Mouse (Mus musculus) limb, embryonic 14.5 days (tissue): ENCODE data around the gene Abcg1. TPM values are rescaled to one million over a fixed set of nuclear protein-coding genes. Genes with fewer than 3 reads are reported as not detected.

Experiments used
- ATAC-seq: fragments of 200-750 bp; cut with Nextera tagmentation; 2 replicates; pipeline ENCODE4 v1.8.0; 2017; ENCODE audit warnings: low read depth, moderate number of reproducible peaks, moderate TSS enrichment; ENCODE audit not compliant: low FRiP score
- DNase-seq: peaks from one replicate; pipeline ENCODE4 v3.0.0-alpha.2; 2015; ENCODE audit warnings: low spot score
- H3K27ac ChIP-seq: fragments of 300-500 bp; sonication (generic); replicated peaks from 2 replicates; pipeline ENCODE4 v1.5.1; 2014; ENCODE audit warnings: low read depth, mild to moderate bottlenecking, low read length, moderate library complexity, mixed read lengths
- H3K27me3 ChIP-seq: fragments of 300-500 bp; sonication (generic); 2 replicates; pipeline ENCODE4 v1.6.1; 2014; ENCODE audit warnings: low read length, mixed read lengths; ENCODE audit not compliant: control insufficient read depth, insufficient read depth
- H3K36me3 ChIP-seq: fragments of 300-500 bp; sonication (generic); 2 replicates; pipeline ENCODE4 v1.6.1; 2014; ENCODE audit warnings: mild to moderate bottlenecking, low read length, moderate library complexity, mixed read lengths; ENCODE audit not compliant: control insufficient read depth, insufficient read depth
- H3K4me1 ChIP-seq: fragments of 300-500 bp; sonication (generic); 2 replicates; pipeline ENCODE4 v1.6.1; 2014; ENCODE audit warnings: antibody characterized with exemption, low read length, mixed read lengths; ENCODE audit not compliant: control insufficient read depth, insufficient read depth
- H3K4me2 ChIP-seq: fragments of 300-500 bp; sonication (generic); replicated peaks from 2 replicates; pipeline ENCODE4 v1.6.1; 2014; ENCODE audit warnings: low read depth, mild to moderate bottlenecking, low read length, moderate library complexity; ENCODE audit not compliant: severe bottlenecking
- H3K4me3 ChIP-seq: fragments of 300-500 bp; sonication (generic); replicated peaks from 2 replicates; pipeline ENCODE4 v1.5.1; 2014; ENCODE audit warnings: low read length
- H3K9ac ChIP-seq: fragments of 300-500 bp; sonication (generic); 2 replicates; pipeline ENCODE4 v1.6.1; 2014; ENCODE audit warnings: mild to moderate bottlenecking, low read depth, low read length, moderate library complexity; ENCODE audit not compliant: severe bottlenecking
- H3K9me3 ChIP-seq: fragments of 300-500 bp; sonication (generic); 2 replicates; pipeline ENCODE4 v1.6.1; 2016; ENCODE audit warnings: low read length; ENCODE audit not compliant: control insufficient read depth
- POLR2A ChIP-seq: fragments of 200-500 bp; IDR thresholded peaks from 2 replicates; pipeline ENCODE4 v1.8.0; 2012; ENCODE audit warnings: inconsistent platforms, mild to moderate bottlenecking, moderate library complexity, borderline replicate concordance; ENCODE audit not compliant: insufficient read depth, insufficient read length; ENCODE audit errors: extremely low read depth
- WGBS: fragments of 180-500 bp; shearing (Covaris S2); extraction: QIAGEN DNeasy Blood & Tissue Kit; methylation state at CpG from one replicate; pipeline ENCODE4 v1.1.7; 2014; 5-methylcytosine and 5-hydroxymethylcytosine counted together
- polyA plus RNA-seq, 2 experiments: library from polyadenylated mRNA; depleted of rRNA in 1 of 2; stranded (reverse) in 1 of 2; unstranded in 1 of 2; fragments of >200 nt; fragmentation: Nextera tagmentation in 1 of 2; extraction: Ambion mirVana in 1 of 2; gene quantifications; 2 replicates each; pipeline versions ENCODE4 v1.2.1 to v1.2.3; 2012 to 2014

Abcg1 gene
- polyA plus RNA-seq, 2 experiments = 3.4 to 6.8 TPM

DNA sequence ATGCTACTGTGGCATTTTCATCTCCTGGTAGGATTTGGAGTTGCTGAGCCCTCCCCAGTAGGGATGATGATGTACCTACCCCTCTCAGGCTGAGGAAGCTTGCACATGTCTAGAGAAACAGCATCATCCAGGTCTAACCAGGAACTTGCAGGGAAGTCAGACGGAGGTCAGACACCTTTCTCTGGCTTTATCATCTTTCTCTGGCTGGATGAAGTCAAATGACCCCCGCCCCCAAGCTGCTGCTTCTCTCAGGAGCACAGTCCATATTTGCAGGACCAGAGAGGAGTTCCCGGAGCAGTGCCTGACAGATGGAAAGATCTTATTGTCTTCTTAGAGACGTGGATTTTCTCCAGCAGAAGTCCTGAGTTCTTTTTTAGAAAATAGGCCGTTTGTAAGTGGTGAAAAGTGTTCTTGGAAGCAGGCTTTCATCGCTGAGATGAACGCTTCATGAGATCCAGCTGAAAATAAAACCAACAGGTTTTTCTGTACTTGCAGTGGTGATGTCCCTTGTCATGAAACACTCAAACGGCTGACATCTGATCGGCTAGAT is 28.6 kb upstream of the Abcg1 start:
- ATAC-seq (no peak), DNase-seq (no peak)
- H3K9me3 ChIP-seq = no peaks in the 10 kb centered on the region
- no peak for TF ChIP-seq POLR2A
- no peak overlapping the region for H3K4me2 ChIP-seq
- H3K4me1 ChIP-seq = no peaks in the 10 kb centered on the region
- no peaks in the 10 kb centered on the region for H3K36me3 ChIP-seq
- no peak overlapping the region for H3K27ac ChIP-seq
- 73% methylated on average over 9 of the region's 9 CpGs for WGBS
- no peak overlapping the region for H3K9ac ChIP-seq
- no peaks in the 10 kb centered on the region for H3K27me3 ChIP-seq
- no peak overlapping the region for H3K4me3 ChIP-seq

DNA sequence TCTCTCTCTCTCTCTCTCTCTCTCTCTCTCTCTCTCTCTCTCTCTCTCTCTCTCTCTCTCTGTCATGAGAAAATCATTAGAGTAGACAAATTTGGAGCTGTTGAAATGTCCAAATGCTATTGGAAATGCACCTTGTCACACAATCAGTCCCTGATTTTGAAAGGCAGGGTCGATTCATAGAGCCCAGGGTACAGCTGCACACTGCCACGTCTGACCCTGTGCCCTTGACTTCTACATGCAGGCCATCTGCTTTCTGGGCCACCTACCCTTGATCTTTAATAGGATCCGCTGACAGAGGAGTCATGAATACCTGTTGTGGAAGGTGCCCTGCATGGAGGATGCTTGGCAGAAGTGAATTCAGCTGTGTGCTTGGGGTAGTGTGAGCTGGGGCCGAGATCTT is 28.1 kb upstream of the Abcg1 start:
- Histone ChIP-seq H3K4me2 (no peak overlapping the region), H3K4me3 (no peak overlapping the region), H3K36me3 (no peaks in the 10 kb centered on the region), H3K9ac (no peak overlapping the region), H3K27me3 (no peaks in the 10 kb centered on the region), H3K9me3 (no peaks in the 10 kb centered on the region), H3K4me1 (no peaks in the 10 kb centered on the region), H3K27ac (no peak overlapping the region)
- WGBS = 82% methylated on average over 4 of the region's 4 CpGs
- no peak for TF ChIP-seq POLR2A
- DNase-seq (no peak), ATAC-seq (no peak)

- TF ChIP-seq POLR2A = no peak
Observed at GRCm38 (mm10) chr17:31032341-31032740, 25.1 kb upstream of the Abcg1 start.

DNA sequence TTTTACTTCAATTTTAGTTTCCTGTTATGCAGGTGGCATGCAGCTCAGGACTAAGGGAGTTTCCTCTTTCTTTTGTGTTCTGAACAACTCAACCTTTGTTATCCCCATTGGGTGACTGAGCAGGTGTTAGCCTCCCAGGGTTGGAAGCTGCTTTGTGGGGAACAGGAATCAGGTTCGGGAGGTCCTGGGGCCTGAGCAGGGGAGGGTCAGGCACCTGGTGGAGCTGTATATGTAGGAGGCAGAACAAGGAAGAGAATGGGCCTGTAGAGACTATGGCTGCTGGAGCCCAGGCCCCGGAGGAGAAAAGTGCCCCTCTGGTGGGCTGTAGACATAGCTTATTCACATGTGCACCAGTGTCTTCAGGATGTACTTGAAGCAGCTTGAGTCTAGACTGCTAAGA is 24.2 kb upstream of the Abcg1 start:
- no peak for TF ChIP-seq POLR2A
- DNase-seq = no peak
- no peak overlapping the region for H3K9ac ChIP-seq
- 65% methylated on average over 2 of the region's 2 CpGs for WGBS
- H3K4me1 ChIP-seq = no peaks in the 10 kb centered on the region; the same call in 1 of the 2 replicates
- no peaks in the 10 kb centered on the region for H3K36me3 ChIP-seq
- no peaks in the 10 kb centered on the region for H3K9me3 ChIP-seq
- H3K4me3 ChIP-seq = no peak overlapping the region
- no peak for ATAC-seq
- no peak overlapping the region for H3K27ac ChIP-seq
- no peak overlapping the region for H3K4me2 ChIP-seq
- no peaks in the 10 kb centered on the region for H3K27me3 ChIP-seq

More at GRCm38 (mm10) chr17:31032341-31032740, 25.1 kb upstream of the Abcg1 start:
- Histone ChIP-seq H3K27me3 (no peaks in the 10 kb centered on the region), H3K9ac (no peak overlapping the region), H3K9me3 (no peaks in the 10 kb centered on the region), H3K4me3 (no peak overlapping the region), H3K27ac (no peak overlapping the region), H3K4me1 (no peaks in the 10 kb centered on the region), H3K36me3 (no peaks in the 10 kb centered on the region), H3K4me2 (no peak overlapping the region)
- ATAC-seq (no peak), DNase-seq (no peak)
- WGBS = 90% methylated on average over 4 of the region's 4 CpGs

- Histone ChIP-seq H3K4me2 (no peak overlapping the region), H3K36me3 (no peaks in the 10 kb centered on the region), H3K9me3 (no peaks in the 10 kb centered on the region), H3K27me3 (no peaks in the 10 kb centered on the region), H3K4me1 (no peaks in the 10 kb centered on the region; the same call in 1 of the 2 replicates), H3K27ac (no peak overlapping the region), H3K9ac (no peak overlapping the region), H3K4me3 (no peak overlapping the region)
- no peak for DNase-seq
- TF ChIP-seq POLR2A = no peak
- WGBS = 55% methylated on average over 5 of the region's 5 CpGs
- no peak for ATAC-seq
Observed at GRCm38 (mm10) chr17:31034165-31034564, 23.3 kb upstream of the Abcg1 start.
